Mouse (Mus musculus) cerebellum, adult (tissue): ENCODE measurements at regions not wholly inside any gene's neighbourhood (a gene's known extent, or its start where the extent isn't known, plus 50 kb on each side); places are given as distances from the start of the nearest gene placed in this dataset.

Experiments
- ATAC-seq: cut with Nextera tagmentation; 2 replicates; pipeline ENCODE4 v1.9.2; 2017; ENCODE audit warnings: mild to moderate bottlenecking, moderate library complexity, mixed read lengths; ENCODE audit not compliant: insufficient number of reproducible peaks, low FRiP score, low TSS enrichment

DNA sequence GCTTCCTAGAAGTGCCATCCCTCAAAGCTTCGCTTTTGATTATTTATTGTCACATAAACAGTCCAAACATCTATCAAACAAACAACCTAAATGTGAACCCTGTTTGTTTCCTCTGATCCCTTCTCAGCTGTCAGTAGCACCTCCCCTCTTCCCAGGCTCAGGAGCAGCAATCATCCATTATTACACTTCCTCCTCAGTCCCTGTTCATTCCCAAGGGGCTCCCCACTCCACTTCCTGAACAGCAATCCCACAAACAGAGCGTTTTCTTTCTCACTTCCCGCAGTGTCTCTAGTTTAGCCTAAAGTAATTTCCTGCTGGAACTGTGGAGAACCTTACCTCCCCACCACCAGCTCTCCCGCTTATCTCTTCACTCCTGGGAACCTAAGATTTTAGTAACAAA, 91.1 kb upstream of the Nrp1 start:
- no peak for ATAC-seq

- ATAC-seq = no peak
These were observed 90.4 kb upstream of the Nrp1 start for GRCm38 (mm10) chr8:128268010-128268409.

DNA sequence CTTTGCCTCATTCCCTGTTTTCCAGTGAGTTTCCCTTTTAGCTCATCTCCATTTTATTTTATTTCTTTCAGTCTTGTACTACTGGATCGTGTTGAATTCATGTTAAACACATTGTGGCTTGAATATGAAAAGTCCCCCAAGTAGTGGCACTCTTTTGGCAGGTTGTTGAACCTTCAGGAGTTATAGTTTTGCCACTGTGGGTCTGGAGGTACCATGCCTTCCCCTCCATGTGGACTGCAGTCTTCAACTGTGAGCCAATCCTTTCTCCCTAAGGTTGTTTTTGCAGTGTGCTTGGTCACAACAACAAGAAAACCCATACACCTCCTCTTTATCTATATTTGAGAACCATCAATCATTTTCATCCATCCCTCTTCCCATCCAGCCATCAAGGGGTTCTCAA, 88.9 kb upstream of the Nrp1 start:
- ATAC-seq = no peak

DNA sequence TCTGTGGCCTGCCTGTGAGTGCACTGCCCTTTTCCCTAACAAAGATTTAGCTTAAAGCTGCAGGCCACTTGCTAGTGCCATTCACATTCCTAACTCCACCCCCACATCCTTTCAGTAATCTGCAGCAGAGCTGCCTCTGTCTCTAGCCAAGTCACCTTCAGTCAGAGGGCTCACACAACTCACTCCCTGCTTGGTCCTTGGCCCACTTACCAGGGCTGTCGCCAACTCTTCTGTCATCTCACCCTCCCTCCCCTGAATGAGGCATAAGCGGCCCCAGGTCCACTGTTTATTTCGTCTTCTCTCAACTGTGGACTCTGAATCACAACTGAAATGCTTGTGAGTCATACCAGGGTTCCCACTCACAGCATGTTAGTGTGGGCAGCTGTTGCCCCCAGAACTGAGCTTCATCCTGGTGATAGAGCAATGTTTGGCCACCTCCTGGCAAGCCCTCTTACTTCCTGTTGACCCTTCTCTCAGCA, 85.5 kb upstream of the Nrp1 start:
- ATAC-seq = no peak

- ATAC-seq = no peak
These were observed 81.9 kb upstream of the Nrp1 start for GRCm38 (mm10) chr8:128276475-128276874.

GRCm38 (mm10) chr8:128282802-128283201, 75.6 kb upstream of the Nrp1 start:
- no peak for ATAC-seq

DNA sequence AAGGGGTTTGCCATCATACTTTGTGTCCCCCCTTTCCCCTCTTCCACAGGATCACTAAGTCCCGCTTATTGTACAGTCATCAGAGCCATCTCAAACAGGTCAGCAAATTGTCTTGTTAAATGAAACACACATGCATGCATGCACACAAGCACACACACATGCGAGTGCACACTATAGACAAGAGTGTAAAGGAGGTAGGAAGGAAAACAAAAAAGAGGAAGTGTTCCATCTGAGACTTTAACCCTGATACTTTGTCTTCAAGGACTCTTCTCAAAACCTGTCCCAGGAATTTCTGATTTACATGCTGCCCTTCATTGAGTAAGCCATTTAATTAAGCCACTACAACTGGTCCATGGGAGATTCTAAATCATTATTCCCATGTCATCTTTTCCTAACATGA, 75.0 kb upstream of the Nrp1 start:
- ATAC-seq = no peak

GRCm38 (mm10) chr8:128284816-128285215, 73.6 kb upstream of the Nrp1 start:
- no peak for ATAC-seq

- ATAC-seq = no peak
These were observed 68.3 kb upstream of the Nrp1 start for GRCm38 (mm10) chr8:128290076-128290475.

DNA sequence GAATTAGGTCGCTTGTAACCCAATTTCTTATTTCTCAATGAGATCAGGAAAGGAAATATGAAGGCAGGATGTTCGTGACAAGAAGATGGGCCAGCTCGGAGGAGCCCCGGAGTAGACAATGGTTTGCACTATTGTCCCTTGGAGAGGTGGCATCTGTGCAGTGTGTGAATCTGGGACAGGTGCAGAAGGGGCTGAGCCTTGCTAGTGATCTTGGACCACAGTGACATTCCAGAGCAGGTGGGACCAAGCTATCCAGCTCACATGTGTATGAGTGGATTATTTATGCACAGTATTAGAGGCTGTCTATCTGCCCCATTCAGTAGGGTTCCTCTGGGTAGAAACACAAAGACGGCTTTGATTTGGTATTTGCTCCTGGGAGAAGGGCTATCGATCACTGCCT, 66.0 kb upstream of the Nrp1 start:
- no peak for ATAC-seq

DNA sequence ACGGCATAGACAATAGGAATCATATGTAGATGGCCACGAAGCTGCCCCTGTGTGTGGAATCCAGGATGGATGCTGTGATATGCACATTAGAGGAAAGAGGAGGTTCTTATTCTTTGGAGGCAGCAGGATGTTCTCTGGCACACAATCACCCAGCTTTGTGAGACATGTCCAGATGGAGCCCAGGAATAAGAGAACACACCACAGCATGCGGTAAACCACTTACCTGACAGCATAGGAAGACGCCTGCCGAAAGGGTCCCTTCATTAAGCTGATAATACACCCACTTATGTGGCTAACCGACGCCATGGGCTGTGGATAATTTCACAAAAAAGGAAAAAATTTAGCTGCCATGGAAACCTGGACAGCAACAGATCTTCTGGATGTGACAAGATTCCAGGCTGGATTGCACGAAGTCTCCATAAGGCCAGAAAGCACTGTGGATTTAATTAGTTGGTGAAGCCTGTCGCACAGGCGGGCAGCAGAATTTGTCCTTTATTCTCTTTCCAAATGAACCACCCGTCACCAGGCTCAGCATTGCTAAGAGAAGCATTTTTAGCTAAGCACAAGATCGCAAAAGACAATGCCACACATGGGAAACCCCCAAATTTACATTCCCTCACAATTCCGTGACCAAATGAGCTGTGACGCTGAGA, 61.5 kb upstream of the Nrp1 start:
- ATAC-seq = no peak

DNA sequence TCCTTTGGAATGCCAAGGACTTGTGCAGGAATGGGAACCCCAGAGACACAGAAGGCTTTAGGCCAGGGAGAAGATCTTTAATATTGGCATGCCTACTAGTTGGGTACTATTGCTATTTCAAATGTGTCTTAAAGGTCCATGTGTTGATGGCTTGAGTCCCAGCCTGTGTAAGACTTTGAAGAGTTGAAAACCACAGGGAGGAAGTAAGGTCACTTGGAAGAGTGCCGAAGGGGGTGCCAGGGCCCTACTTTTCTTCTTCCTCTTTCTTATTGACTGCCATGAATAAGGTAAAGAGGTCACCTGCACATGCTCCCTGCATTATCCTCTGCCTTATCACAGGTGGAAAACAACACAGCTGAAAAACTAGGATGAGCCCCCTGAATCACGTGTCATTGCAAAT, 56.1 kb upstream of the Nrp1 start:
- ATAC-seq = no peak
